Mouse (Mus musculus) embryo, embryonic 9.5 days (tissue): ENCODE measurements at regions not wholly inside any gene's neighbourhood (a gene's known extent, or its start where the extent isn't known, plus 50 kb on each side); places are given as distances from the start of the nearest gene placed in this dataset.

Experiments used
- DNase-seq: peaks from one replicate; pipeline ENCODE4 v3.0.0-alpha.2; 2017; ENCODE audit errors: extremely low spot score

DNA sequence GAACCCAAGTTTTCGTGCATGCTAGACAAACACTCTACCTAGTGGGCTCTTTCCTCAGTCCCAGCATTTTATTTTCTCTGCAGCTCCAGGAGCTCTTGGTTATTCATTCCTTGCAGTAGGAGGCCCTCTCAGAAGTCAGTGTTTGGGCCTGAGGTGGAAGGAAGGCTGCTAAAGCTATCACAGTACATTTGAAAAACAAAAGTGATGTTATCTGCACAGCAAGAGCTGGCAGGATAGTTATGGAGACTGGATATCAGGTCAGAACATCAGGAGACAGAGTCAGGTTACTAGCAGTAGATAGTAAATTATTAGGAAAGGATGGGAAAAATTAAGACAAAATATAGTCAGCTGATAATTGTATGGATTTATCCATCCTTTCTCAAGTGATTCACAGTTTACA lies 152.2 kb downstream of the Mtx2 start:
- DNase-seq, result no peak

DNA sequence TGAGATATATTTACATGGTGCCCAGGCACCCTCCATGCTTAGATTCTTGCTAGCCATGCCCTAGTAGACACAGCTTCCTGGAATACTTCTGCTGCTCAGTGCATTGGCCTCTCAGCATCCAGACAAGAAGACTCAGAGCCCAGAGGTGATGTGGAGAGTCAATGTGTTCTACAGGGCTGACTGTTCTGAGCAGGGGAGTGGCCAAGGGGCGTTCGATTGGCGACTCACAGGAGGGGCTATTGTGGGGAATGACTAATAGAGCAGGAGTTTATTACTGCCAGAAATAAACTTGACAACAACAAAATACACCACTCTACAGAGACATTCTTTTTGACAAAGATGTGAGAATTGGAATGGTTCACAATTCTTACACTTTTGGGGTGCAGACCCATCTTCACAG lies 156.3 kb downstream of the Mtx2 start:
- no peak for DNase-seq

DNA sequence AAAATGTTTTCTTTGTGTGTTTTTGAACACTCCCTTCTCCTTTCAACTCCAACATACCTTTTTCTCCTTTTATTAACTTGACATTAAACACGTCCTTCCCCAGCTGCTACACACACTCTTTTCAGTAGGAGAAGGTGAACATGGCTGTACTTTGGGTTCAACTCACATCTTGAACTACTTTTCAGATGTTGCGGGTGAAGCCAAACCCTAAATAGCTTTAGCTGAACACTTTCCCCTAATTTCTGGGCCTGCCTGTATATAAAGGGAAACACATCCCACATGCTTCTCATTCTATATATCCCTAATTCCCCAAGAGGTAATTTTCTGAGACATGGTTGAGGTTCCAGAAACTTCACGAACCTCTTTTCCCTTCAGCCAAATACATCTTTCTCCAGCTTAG lies 168.2 kb downstream of the Mtx2 start:
- no peak for DNase-seq

DNA sequence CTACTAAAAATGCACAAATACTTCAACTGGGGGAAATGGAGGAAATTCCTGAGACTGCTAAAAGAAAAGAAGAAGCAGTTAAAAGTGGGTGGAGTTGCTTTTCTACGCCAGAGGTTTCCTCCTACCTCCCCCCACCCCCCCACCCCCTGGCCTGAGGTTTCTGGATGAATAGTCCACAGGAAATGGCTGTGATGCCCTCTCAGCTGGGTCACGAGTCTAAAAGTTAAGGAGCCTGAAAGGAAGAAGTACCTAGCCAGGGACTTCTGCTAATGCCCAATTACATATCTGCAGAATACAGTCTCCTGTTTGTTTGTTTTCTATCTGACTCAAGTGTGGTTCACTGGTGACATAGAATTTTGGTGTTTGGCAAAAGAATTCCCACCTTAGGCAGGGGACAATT lies 169.4 kb downstream of the Mtx2 start:
- DNase-seq, result no peak

DNA sequence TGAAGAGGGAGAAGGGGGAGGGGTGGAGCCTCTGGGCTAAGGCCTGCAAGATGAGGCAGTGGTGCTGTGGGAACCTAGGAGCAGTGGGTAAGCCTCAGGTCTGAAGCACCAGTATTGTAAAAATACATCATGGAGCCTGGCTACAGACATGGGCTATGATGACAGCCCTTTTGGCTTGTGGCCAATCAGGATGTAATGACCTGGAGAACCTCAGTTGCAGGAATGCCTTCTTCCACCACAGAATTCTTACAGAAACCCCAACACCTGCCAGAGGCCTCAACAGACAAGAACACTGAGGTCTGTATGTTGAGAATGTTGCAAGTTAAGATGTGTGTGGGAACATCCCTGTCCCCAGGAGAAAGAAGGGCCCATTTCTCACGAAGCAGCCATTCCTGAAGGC lies 172.1 kb downstream of the Mtx2 start:
- DNase-seq, result no peak

DNA sequence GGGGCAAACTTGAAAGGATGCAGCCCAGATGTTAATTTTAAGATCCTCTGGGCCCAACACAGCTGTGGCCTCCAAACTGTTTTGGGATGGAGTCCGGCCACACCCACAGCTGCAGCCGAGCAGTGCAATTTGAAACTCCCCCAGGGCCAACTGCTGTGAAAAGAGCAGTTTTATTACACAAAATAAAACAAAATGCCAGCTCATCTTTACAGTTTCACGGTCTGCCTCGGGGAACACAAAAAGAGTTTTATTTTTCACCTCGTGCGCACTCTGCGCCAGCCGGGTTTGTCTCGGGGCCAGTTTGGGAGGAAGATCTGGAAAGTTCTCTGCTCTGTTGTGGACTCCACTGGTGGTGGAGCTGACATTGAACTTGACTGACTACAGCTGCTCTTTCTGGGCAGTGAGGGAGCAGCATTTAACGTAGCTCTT lies 174.8 kb downstream of the Mtx2 start:
- peak; percentile 47 for DNase-seq

DNA sequence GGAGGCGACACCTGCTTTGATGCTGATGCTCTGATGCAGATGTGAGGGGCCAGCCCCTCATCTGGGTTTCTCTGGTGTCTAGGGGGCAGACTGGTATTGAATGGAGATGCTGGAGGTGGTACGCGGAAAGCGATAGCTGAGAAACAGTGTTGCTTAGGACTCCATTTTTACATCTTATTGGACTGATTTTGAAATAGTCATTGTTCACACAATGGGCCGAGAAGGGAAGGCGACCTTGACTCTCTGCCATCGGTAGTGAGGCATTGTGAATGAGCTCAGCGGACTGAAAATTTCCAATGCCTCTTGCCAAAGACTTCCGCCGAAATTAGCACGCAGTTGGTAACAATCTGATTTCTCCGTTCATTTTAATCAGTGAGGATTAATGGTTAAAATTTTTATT lies 177.0 kb downstream of the Mtx2 start:
- DNase-seq, result no peak

DNA sequence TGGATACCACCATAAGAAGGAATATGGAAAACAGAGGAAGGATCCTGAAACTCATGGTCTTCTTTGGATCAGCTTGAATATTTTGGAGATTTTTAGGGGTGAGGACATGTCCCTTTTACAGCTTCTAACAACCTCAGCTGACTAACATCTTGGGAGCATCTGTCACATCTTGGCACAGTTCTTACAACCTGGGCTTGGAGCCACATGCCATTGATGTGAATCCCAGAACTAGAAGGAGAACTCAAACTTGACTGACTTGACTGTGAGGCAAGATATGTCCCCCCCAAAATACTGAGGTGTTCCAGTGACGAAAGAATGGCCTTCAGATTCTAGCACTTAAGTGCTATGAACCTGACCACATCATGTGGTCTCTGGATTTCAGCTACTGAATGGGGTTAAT lies 182.5 kb downstream of the Mtx2 start:
- DNase-seq, result no peak

DNA sequence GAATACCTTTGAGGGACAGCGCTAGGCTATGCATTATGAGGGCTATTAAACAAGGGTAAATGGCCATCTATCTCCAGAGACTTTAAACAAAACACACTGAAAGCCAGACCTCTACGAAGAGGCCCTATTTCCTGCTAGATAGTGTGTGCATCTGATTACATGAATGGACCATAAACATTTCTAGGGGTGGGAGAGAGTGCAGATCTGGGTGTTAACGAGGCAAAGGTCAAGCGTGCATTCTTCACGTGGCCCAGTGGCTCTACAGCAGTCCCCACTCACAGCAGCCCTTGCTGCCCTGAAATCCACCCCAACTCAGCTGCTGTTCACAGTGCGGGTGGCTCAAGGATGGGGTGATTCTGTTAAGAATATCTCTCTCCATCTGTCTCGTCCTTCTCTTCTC lies 185.0 kb downstream of the Mtx2 start:
- DNase-seq, result no peak

DNA sequence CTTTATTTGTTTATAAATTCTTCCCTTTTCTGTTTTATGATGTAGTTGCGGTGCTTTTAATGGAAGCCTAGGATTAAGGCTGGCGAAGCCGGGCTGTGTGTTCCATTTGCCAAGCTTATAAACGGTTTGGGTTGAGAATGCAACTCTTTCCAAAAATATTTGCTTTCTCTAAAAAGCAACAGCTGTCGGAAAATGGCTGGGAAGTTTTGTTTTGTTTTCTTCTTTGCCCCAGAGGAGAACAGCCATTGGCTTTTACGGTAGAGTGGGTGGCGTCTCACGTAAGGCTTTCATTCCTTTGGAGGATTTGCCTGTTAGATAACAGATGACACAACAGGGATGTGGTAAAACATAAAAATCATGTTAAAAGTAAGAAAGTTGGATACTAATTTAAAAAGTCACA lies 186.4 kb downstream of the Mtx2 start:
- no peak for DNase-seq

DNA sequence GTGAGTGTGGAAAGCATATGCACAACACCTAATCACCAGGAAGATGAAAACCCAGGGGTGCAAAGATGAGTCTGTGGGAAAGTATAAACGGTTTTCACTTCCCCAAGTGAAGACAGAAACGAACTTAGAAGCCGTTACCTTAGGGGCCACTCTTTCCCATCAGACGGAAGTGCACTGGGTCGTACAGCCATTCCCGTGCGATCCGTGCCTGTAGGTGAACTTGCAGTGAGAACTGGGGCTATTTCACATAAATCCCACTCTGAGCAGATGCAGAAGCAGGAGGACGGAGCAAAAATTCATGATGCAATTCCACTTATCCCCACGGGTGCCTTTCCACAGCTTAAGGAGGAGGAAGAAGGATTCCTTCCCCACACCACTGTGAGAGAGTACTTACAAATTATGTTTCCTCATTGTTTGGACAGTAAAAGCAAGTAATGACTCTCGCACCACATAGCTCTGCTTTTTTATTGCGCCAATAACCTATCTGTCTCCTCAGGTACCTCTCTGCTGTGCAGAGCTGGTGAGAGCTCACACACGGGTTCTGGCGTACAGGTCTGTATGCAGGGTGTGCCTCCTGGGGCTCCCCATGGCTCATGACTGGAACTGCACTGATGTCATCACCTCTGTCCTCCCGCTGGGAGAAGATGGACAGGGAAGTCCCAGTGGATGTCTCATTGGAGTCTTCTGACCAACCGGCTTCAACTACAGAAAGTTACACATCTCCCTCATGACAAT lies 189.6 kb downstream of the Mtx2 start:
- DNase-seq, result no peak

DNA sequence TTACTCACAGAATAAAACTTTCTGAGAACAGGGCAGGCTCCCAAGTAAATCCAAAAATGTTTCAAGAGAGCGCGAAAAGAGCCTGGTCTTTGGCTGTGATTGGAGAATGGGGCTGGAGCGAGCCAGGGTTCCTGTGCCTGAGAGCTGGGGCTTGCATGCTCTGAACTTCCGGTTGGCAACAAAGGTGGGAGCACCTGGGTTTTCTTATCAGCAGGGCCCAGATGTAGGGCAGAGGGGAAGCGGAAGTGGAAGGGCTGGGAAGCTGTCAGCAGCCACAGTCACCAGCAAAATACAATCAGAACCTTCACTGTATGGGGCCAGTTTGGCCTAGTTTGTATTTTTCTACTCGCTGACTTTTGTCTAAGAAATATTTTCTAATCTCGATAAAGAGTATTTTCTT lies 193.9 kb downstream of the Mtx2 start:
- no peak for DNase-seq

DNA sequence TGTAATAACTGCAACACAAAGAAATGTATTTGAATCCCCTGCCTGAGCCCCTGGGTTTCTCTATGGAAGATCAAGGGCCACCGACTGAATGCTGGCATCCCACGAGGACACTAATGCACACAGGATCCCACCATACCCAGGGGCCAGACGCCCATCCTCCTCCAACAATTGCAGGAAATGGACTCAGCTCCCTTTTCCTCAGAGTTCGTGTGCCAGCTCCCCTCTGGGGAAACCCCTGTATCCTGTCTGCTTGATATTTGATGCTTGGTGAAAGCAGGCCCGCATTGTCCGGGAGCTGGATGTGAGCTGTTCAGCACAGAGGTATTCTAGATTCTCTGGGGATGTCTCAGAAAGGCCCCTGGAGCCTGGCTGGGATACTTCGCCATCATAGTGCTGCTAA lies 196.0 kb downstream of the Mtx2 start:
- DNase-seq, result peak; percentile 39

DNA sequence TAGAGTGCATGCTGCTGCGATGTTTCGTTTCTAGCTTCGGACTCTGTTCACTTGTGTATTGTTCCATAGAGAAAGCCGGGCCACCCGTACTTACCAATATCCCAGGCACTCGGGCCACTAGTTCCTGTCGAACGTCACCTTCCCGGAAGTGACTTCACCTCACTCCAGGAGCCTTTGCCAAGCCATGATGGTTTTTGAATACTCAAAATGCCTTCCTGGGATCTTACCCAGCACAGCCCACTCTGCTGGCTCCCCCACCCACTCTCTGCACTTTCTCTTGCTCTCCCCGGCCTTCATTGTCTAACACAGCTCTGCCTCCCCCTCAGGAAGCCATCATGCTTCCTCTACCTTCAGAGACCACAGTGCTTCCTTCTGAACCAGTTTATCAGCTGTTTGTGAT lies 202.5 kb downstream of the Mtx2 start:
- DNase-seq, result no peak

DNA sequence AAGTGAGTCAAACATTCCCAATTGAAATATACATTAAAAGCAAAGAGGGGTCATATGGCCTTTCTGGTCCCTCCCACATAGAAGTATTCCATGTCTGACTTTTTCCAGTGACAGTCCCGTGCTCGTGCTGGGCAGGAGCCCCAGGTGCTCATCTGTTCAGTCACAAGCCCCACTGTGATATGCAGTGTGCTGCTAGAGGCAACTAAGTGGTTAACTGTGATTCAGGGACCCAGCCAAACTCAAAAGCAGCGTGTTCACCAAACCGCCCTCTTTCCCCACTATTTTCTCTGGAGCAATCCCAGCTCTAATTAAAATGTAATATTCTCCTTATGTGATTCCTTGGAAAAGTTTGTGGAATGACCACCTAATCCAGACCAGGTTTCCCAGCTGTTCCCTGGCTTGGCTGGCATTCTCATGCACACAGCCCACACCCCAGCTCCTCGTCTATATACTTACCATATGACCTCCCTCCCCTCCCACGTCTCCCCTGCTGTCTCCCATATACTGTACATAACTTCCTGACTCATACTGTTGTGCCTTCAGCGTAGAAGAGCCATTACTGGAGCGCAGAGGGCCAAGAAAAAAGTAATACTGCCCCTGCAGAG lies 203.6 kb downstream of the Mtx2 start:
- no peak for DNase-seq

DNA sequence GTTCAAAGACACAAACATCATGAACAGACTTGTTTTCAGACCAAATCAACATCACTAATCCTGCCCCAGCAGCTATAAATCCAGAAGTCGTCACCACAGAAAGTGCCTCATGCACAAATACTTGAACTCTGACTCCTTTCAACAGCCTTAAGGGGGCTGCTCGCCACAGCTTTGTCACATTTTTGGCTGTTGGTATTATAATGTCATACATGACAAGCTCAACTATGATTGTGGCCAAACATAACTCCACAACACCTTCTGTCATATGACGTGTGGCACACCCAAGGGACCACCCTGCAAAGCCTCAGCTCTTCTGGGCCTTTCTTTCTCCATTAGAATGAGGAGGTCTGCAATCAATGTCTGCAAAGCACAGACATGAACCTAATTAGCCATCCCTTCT lies 209.1 kb downstream of the Mtx2 start:
- DNase-seq, result no peak

DNA sequence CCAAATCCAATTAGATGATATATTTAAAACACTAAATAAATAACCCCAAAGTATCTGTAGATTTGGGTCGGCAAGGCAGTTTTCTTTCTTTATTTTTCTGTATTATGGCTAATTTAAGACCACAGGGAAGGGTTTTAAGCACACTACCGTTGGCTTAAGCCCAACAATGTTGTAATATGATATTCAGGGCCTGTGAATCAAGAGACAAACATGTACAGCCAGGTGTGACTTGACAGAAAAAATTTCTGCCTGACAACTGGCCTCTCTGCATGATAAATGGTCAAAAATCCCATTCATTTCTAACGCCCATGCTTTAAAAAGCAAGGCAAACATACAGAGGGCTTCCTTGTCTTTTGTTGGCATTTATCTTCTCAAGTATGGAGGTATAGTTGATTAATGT lies 213.5 kb downstream of the Mtx2 start:
- DNase-seq, result no peak

DNA sequence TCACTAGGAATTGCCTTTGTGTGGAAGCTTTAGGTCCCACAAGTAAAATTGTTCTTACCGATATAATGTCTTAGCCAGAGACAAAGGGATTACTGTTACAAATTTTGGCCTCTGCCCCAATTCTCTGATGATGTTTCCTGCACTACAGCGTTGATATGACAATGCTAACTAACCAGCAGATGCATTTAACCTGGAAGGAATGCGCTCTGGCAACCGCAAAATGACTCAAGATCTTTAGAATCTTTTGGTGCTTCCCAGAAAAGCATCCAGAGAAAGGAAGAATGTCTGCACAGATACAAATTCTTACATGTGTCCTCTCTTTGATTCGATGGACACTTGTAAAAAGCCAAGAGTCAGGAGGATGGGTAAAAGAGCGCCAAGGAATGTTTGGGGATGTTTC lies 221.3 kb downstream of the Mtx2 start:
- no peak for DNase-seq

DNA sequence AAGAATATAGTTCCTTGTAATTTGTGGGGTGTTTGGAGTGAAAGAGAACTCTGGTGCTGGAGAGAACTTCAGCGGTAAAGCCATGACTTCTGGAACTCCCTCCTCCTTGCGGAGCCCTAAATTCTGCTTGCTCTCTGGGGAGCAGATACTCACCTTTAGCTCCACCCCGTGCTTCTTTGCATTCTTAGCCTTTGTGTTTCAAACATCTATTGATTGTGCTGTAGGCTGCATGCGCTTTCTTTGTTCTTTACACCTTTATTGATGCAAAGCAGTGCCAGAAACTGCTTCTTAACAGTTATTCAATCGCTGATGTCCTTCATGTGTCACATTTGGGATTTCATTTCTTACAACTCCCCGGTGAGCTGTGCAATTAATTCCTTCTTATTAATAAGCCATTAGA lies 222.5 kb downstream of the Mtx2 start:
- no peak for DNase-seq

DNA sequence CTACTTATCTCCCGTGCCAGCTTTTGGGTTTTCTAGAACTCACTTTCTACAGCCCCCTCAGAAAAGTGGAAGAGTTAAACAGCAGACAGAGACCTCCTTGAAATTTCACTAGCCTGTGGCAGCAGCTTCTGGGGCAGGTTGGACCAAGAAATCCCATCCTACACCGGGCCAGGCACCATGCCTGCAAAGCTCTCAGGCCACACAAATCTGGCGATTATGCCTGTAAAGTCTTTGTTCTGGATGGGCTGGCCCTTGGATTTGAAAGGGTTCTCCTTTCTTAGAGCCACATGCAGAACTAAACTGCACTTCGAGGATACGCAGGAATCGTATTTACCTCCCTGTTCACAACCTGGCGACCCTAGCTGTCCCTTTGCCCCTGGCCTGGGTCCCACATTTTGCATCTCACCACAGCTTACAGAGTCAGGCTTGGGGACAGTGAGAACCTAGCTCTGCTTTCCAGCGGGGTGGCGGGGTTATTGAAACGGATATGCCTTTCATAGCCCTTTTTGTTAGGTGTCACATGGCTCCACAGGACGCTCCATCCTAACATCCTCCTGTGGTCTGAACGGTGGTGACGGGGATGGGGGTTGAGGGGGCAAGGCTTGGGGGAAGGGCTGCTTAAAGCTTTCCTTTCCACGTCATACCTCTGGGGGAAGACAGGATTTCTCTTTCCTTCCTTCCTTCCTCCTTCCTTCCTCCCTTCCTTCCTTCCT lies 229.0 kb downstream of the Mtx2 start:
- peak; percentile 75 for DNase-seq

DNA sequence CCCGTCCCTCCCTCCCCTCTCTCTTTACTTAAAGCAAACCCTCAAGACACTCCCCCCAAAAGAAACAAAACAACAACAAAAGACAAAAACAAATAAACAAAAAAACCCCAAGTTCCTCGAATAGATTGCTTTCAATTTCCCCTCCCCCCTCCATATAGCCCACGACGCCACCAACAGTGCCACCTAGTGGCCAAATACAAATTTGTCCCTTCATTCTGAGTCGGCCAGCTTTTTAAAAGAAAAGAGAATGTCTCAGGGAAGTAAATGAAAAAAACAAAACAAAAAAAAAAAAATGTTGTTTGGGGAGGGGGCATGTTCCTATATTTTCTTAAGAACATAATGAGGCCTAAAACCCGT lies 229.6 kb downstream of the Mtx2 start:
- no peak for DNase-seq

DNA sequence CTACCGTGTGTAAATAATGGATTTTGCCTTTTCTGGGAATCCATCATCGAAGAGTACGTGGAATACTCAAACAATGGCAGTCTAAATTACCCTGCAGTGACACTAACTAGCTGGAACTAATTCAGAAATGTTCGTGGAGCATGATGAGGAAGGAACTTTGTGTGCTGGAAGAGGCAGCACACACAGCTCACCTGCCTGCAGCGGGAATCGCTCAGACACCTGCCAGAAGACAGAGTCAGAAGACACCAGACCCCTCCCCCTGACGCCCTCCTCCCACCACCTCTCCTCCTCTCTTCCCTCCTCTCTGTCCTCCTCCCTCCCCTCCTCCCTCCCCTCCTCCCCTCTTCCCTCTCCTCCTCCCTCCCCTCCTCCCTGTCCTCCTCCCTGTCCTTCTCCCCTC lies 235.4 kb downstream of the Mtx2 start:
- DNase-seq, result no peak

DNA sequence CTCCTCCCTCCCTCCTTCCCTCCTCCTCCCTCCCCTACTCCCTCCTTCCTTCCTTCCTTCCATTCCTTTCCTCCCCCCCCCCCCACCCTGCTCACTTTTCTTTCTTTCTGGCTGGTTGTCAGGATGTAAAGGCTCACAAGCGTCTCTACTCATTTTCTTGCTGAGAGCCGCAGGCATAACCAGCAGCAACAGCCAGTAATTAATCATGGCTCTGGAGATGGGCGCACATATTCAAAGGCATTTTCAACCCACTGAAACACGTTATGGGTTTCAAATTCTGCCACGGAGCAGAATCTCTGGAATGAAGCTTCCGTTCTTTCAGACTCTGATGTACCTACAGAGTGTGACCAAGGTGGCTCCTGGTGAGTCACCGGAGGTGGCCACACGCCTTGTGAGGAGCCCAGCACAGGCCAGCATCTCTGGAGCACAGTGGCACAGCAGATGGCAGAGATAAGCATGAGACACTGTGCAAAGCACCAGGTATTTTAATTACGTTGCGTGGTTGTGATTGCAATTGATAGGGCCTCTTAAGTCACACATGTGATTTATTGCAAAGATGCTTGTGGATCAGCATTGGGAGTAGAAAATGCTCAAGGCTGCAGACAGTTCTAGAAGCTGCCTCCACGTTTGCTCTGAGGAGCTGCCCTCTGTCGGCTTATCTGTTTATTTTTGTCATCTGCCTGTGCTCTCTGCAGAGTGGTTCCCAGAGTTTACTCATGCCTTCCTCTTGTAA lies 236.0 kb downstream of the Mtx2 start:
- no peak for DNase-seq
